Mouse (Mus musculus) fat pad, adult 2 months (tissue): ENCODE measurements at regions not wholly inside any gene's neighbourhood (a gene's known extent, or its start where the extent isn't known, plus 50 kb on each side); places are given as distances from the start of the nearest gene placed in this dataset.

ENCODE experiments used
- DNase-seq: peaks from one replicate; pipeline ENCODE4 v3.0.0-alpha.2; 2011; ENCODE audit warnings: low read depth, low spot score; ENCODE audit errors: extremely low read depth

GRCm38 (mm10) chr6:32739162-32739745 lies 151.3 kb upstream of the Plxna4 start:
- no peak for DNase-seq

GRCm38 (mm10) chr6:32728706-32729105 lies 140.7 kb upstream of the Plxna4 start:
- DNase-seq, result peak; percentile 10

- DNase-seq, result no peak
Measured at GRCm38 (mm10) chr6:32726571-32726970, 138.6 kb upstream of the Plxna4 start.

- DNase-seq, result no peak
Measured at GRCm38 (mm10) chr6:32717860-32718259, 129.9 kb upstream of the Plxna4 start.

- DNase-seq, result no peak
Measured at GRCm38 (mm10) chr6:32715137-32715536, 127.1 kb upstream of the Plxna4 start.

- DNase-seq, result no peak
Measured at GRCm38 (mm10) chr6:32710208-32710607, 122.2 kb upstream of the Plxna4 start.

GRCm38 (mm10) chr6:32709566-32709965 lies 121.6 kb upstream of the Plxna4 start:
- DNase-seq, result no peak

- no peak for DNase-seq
Measured at GRCm38 (mm10) chr6:32707417-32707816, 119.4 kb upstream of the Plxna4 start.

- no peak for DNase-seq
Measured at GRCm38 (mm10) chr6:32706376-32706775, 118.4 kb upstream of the Plxna4 start.

GRCm38 (mm10) chr6:32703466-32703865 lies 115.5 kb upstream of the Plxna4 start:
- DNase-seq, result no peak

- DNase-seq, result no peak
Measured at GRCm38 (mm10) chr6:32702245-32702791, 114.3 kb upstream of the Plxna4 start.

GRCm38 (mm10) chr6:32699811-32700210 lies 111.8 kb upstream of the Plxna4 start:
- no peak for DNase-seq

- DNase-seq, result no peak
Measured at GRCm38 (mm10) chr6:32697771-32698270, 109.8 kb upstream of the Plxna4 start.

- DNase-seq, result no peak
Measured at GRCm38 (mm10) chr6:32696037-32696436, 108.0 kb upstream of the Plxna4 start.

- DNase-seq, result no peak
Measured at GRCm38 (mm10) chr6:32672552-32672951, 84.6 kb upstream of the Plxna4 start.

- DNase-seq, result no peak
Measured at GRCm38 (mm10) chr6:32659743-32660142, 71.8 kb upstream of the Plxna4 start.

GRCm38 (mm10) chr6:32657378-32657777 lies 69.4 kb upstream of the Plxna4 start:
- no peak for DNase-seq

GRCm38 (mm10) chr6:32654188-32654587 lies 66.2 kb upstream of the Plxna4 start:
- DNase-seq, result no peak

- DNase-seq, result no peak
Measured at GRCm38 (mm10) chr6:32644016-32644415, 56.0 kb upstream of the Plxna4 start.

GRCm38 (mm10) chr6:32638843-32639242 lies 50.9 kb upstream of the Plxna4 start:
- DNase-seq, result no peak
